Mouse (Mus musculus): Measurements from ENCODE around the gene Ntn5.

GRCm38 (mm10) chr7:45713881-45714520 is 30.2 kb downstream of the Ntn5 start:
- TF ChIP-seq POLR2A (IDR thresholded peaks at IDR 0.05; ENCODE audit: borderline replicate concordance, extremely low read depth, low read depth, low read length) (no peak), CTCF (IDR thresholded peaks at IDR 0.05; ENCODE audit: insufficient read depth, low read length) (no peak)
